Mouse (Mus musculus) CH12.LX (cell line): ENCODE data around the gene Atl1.

Experiments used
- CTCF ChIP-seq, 2 experiments: IDR thresholded peaks in 1 of 2; conservative IDR thresholded peaks in 1 of 2; 2 replicates each; pipeline ENCODE4 v1.5.1; 2011 to 2012; ENCODE audit warnings: low read depth in 2 of 2, low read length in 2 of 2, improper control_type of control experiment in 1 of 2, inconsistent platforms in 1 of 2, mild to moderate bottlenecking in 1 of 2, moderate library complexity in 1 of 2
- TCF12 ChIP-seq: IDR thresholded peaks from 2 replicates; pipeline ENCODE4 v1.6.1; 2014; ENCODE audit warnings: low read depth, mild to moderate bottlenecking, inconsistent platforms, low read length, improper control_type of control experiment
- USF1 ChIP-seq: IDR thresholded peaks from 2 replicates; pipeline ENCODE4 v1.6.1; 2014; ENCODE audit warnings: low read depth, mild to moderate bottlenecking, inconsistent platforms, low read length, improper control_type of control experiment
- ZNF384 ChIP-seq: IDR thresholded peaks from 2 replicates; pipeline ENCODE4 v1.6.1; 2012; ENCODE audit warnings: low read depth, low read length, improper control_type of control experiment, inconsistent platforms

- TF ChIP-seq TCF12 (no peak), CTCF (conservative IDR thresholded peaks at IDR 0.05 in 1 of 2, IDR thresholded peaks at IDR 0.05 in 1 of 2; ENCODE audit: low read depth in 2 of 2, low read length in 2 of 2) (no peak), ZNF384 (no peak), USF1 (no peak)
Measured at GRCm38 (mm10) chr12:69907667-69908510, 15.5 kb downstream of the Atl1 start.
